8 mouse cellular contexts compared by ENCODE assay signal in genomic region chr5:52617711-52618347, GRCm38 (mm10). TPM values are rescaled to one million over a fixed set of nuclear protein-coding genes. Genes with fewer than 3 reads are reported as not detected.
DNase-seq lines count a peak whose midpoint lies in the region; ATAC-seq and TF ChIP-seq lines count a peak whose summit lies in the region.

No protein-coding gene starts in this region.

- no peak for TF ChIP-seq CTCF in gastrocnemius, adult 2 months (IDR thresholded peaks at IDR 0.05)
- no peak for TF ChIP-seq CTCF in spleen, adult 2 months (IDR thresholded peaks at IDR 0.05; ENCODE audit: extremely low read depth, insufficient read depth, insufficient read length, insufficient replicate concordance)

- H3K27me3 ChIP-seq in spleen, adult 2 months (ENCODE audit: control insufficient read depth, insufficient read depth, low read length), result no peaks in the 10 kb centered on the region
- peaks cover 30% of the 10 kb centered on the region for H3K27me3 ChIP-seq in liver, embryonic 12.5 days (replicated peaks)

- no peaks in the 10 kb centered on the region for H3K36me3 ChIP-seq in spleen, adult 2 months (ENCODE audit: control insufficient read depth, insufficient read depth, low read length)
- no peaks in the 10 kb centered on the region for H3K36me3 ChIP-seq in liver, embryonic 12.5 days

- ATAC-seq in liver, embryonic 12.5 days, result no peak

- intact Hi-C loops in gastrocnemius, adult 2 months (cut with DNase I), result no loop called here

- H3K4me3 ChIP-seq in gastrocnemius, adult 2 months, result peak overlapping the region; percentile 63
- H3K4me3 ChIP-seq in spleen, adult 2 months (ENCODE audit: extremely low read depth, insufficient read depth, insufficient read length), result peak overlapping the region; percentile 26; the same call in 1 of the 2 replicates
- H3K4me3 ChIP-seq in liver, embryonic 12.5 days, result peak overlapping the region; percentile 27

- WGBS in spleen, adult 2 months, result 66% methylated on average over 9 of the region's 9 CpGs
- WGBS in liver, embryonic 12.5 days (ENCODE audit: insufficient replicate concordance), result 44% methylated on average over 9 of the region's 9 CpGs

- peak overlapping the region; percentile 90 for H3K27ac ChIP-seq in gastrocnemius, adult 2 months
- H3K27ac ChIP-seq in spleen, adult 2 months (ENCODE audit: insufficient read depth, low read length), result no peak overlapping the region
- no peak overlapping the region for H3K27ac ChIP-seq in liver, embryonic 12.5 days

- no peak for TF ChIP-seq POLR2A in spleen, adult 2 months (IDR thresholded peaks at IDR 0.05; ENCODE audit: low read depth, low read length)

- H3K9me3 ChIP-seq in liver, embryonic 12.5 days (replicated peaks), result no peaks in the 10 kb centered on the region

- peak overlapping the region; percentile 63 for H3K4me2 ChIP-seq in liver, embryonic 12.5 days

- H3K9ac ChIP-seq in liver, embryonic 12.5 days, result no peak overlapping the region

- DNase-seq in gastrocnemius, adult 2 months, result peak; percentile 33
- no peak for DNase-seq in gastrocnemius, postnatal 10 days
- no peak for DNase-seq in spleen, adult 2 months (ENCODE audit: low read depth in 1 of 2, low spot score in 2 of 2)
- no peak for DNase-seq in spleen, postnatal 14 days (ENCODE audit: low spot score in 2 of 2)
- DNase-seq in urinary bladder, adult 18-20 months (ENCODE audit: low spot score in 2 of 2), result no peak
- DNase-seq in left cerebral cortex, adult 11 months (ENCODE audit: low spot score), result no peak
- DNase-seq in cerebellum, adult 11-12 months, result no peak

- peaks cover 10% of the 10 kb centered on the region; the same call in 1 of the 2 replicates for H3K4me1 ChIP-seq in spleen, adult 2 months (ENCODE audit: control insufficient read depth, insufficient read depth, insufficient read length)
- H3K4me1 ChIP-seq in liver, embryonic 12.5 days, result peaks cover 33% of the 10 kb centered on the region

RNA-seq across cellular contexts. Expression of gene Lgi2, which starts 51.6 kb away (rescaled TPM):
- 1 to 10 TPM; 1.0 to 1.3 TPM for total RNA-seq in gastrocnemius, adult 2 months (2021)
- total RNA-seq in gastrocnemius, postnatal 10 days (2021), result 1 to 10 TPM; 6.2 to 6.6 TPM
- 0.12 and 0.18 TPM in 2 replicates for polyA plus RNA-seq in spleen, adult 2 months (2012; rRNA removed)
- polyA plus RNA-seq in liver, embryonic 12.5 days (2016; fragmentation: Nextera tagmentation; extraction: Ambion mirVana), result 0.50 and 0.77 TPM in 2 replicates

RNA-seq across cellular contexts. Expression of gene Sepsecs, which starts 51.7 kb away (rescaled TPM):
- total RNA-seq in gastrocnemius, adult 2 months (2021), result 1 to 10 TPM; 6.0 to 7.2 TPM
- 1 to 10 TPM; 7.1 to 7.8 TPM for total RNA-seq in gastrocnemius, postnatal 10 days (2021)
- 2.3 and 3.1 TPM in 2 replicates for polyA plus RNA-seq in spleen, adult 2 months (2012; rRNA removed)
- 10.1 and 10.2 TPM in 2 replicates for polyA plus RNA-seq in liver, embryonic 12.5 days (2016; fragmentation: Nextera tagmentation; extraction: Ambion mirVana)
